Mouse (Mus musculus): ENCODE measurements at regions not wholly inside any gene's neighbourhood (a gene's known extent, or its start where the extent isn't known, plus 50 kb on each side); places are given as distances from the start of the nearest gene placed in this dataset.

- DNase-seq: no peak
Observed at GRCm38 (mm10) chr1:189458421-189458820, 56.3 kb upstream of the Kcnk2 start.

All from liver (tissue).